Mouse (Mus musculus): ENCODE data around the gene Nr1i3.

DNA sequence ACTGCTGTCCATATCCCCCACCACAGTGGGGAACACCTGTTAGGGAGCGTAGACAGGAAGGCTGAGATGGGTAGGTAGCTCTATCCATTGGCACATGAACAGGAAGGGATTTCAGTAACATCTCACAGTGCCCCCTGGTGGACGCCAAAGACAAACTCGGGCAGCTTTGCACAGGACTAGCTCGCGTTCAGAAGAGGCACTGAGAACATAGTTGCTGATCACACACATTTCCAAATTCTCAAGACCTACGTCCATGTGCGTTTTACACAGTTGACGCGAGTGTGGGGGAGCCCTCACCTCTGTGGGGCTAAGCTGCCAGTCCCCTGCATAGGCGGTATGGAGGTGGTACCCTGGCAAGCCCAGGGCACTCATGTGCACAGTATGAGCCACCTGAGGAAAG, 7.1 kb downstream of the Nr1i3 start:
- TF ChIP-seq CTCF (IDR thresholded peaks at IDR 0.05; ENCODE audit: low read depth) (peak; percentile 95), EP300 (optimal IDR thresholded peaks at IDR 0.05) (no peak)

Measured in stomach, postnatal 0 days (tissue).